Mouse (Mus musculus): ENCODE data around the gene C2cd3.

Gene C2cd3

DNA sequence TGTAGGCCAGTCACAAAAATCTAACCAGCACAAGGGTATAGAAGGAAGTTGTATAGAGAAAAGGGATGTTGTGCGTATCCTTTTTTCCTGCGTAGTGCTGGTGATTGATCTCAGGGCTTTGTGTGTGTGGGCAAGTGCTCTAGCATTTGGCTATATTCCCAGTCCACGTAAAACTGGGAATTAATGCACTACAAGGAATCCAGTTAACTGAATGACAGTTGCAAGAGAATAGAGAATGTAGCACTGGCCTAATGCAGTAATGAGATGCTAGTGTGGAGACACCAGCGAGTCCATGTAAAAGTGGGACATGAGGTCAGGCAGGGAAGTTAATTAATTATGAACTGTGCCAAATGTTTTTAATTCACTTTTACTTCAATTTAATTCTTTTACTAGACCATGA is 30.7 kb downstream of the C2cd3 start:
- DNase-seq (ENCODE audit: low spot score), result no peak

DNA sequence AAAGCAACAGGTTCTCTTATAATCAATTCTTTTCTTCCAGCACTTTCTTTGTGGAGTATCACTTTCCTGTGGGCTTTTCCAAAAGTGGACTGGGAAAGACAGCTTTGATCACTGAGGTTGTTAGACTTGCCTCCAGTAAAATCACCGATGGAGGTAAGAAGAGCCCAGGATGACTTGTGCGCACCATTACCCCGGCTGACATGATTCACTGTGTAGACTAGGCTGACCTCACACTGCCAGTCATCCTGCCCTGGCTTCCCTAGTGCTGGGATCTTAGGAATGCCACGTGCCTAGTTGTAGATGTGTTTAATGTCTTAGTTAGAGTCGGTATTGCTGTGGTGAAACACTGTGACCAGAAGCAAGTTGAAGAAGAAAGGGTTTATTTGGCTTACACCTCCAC is 35.6 kb downstream of the C2cd3 start:
- DNase-seq (ENCODE audit: low spot score), result no peak

DNA sequence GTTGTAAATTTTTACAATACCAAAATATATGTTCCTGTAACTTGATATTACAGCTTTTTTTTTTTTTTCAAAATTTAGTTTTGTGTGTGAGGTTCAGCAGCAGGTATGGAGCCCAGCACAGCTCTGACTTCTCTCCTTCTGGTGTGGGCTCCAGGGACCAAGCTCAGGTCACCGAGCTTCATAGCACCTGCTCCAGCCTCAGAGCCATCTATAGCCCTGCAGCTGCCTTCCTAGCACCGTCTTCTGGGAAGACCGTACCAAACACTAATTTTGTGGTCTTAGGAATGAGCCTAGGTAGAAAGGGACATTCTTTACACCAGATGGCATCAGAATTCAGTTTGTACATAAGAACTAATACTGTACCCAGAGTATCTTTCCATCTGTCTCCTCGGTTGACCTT is 36.7 kb downstream of the C2cd3 start:
- DNase-seq (ENCODE audit: low spot score), result no peak

DNA sequence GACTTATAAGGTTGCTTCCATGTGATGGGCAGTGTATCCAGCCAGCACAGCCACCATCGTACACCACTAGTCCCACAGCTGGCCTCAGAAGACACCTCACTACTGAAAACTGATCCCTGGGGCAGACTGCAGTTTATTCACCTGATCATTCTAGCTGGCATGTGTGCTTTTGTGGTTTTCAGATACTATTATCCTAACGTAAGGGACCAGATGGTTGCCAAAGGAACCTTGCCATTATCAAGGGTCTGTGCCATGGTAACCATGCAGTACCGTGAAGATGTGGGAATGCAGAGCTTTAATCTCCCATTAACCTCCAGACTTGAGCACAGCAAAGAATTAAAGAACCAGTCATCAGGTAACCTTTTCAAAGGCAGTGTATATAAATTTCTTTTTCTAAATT is 53.8 kb downstream of the C2cd3 start:
- no peak for DNase-seq (ENCODE audit: low spot score)

DNA sequence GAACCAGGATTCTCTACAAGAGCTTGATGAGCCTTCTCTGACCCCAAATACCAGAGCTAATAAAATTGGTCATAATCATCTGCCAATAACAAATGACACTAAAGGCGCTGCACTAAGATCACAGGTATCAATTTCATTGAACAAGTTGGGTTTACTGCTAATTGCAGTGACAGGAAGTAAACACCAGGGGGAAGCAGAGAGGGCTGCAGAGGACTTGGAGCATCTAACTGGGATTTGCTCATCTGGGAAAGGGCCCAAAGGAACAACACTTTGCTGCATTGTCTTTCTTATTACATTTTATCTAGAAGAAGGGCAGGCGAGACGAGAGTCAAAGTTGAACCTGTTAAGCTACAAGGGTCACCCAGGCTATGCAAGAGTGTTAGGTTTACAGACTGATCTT is 57.1 kb downstream of the C2cd3 start:
- peak; percentile 65 for DNase-seq (ENCODE audit: low spot score)

DNA sequence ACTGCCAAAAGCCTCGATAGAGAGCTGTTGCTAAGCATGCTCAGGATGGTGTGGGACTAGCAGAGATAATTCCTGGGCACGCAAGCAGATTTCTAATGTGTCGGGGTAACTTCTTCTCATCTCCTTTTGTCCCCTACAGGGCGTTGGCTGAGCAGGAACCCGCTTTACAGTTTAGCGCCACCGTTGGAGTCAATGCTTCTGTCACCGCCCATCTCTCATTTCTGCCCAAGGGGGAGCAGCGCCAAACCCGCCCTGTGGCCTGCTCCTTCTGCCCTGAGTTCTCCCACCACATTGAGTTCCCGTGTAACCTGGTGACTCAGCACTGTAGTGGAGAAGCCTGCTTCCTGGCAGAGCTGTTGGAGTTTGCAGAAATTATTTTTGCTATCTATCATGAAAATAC is 57.9 kb downstream of the C2cd3 start:
- no peak for DNase-seq (ENCODE audit: low spot score)

DNA sequence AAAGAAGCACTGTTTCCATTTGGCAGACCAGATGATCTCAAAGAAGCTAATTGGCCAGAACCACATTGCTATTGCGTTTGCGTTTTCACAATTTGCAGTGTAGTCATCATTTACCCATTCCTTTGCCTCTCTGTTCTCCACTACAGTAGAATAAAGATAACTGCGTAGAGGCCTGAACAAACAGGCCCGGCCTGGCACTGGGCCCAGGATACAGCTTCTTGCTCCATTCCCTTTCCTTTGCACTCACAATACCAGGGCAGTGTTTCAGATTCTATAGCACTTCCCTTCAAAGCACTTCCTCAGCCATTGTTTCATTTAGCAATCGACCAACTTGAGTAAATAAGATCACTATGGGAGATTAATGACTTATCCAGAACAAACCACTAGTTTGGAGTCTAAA is 59.1 kb downstream of the C2cd3 start:
- peak; percentile 59 for DNase-seq (ENCODE audit: low spot score)

DNA sequence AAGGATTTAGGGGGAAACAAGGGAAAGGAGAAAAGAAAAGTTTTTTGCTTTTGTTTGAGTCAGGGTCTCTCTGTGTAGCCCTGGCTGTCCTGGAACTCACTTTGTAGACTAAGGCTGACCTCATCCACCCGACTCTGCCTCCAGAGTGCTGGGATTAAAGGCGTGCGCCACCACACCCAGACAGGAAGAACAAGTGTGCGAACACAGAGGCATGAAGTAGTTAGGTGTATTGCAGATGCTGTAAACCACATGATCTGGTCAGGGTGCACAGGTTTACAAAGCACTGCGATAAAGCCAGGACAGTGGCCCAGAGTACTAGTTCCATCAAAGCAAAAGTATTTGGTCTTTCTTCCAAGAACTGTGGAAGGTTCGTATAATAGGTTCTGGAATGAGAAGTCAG is 61.3 kb downstream of the C2cd3 start:
- no peak for DNase-seq (ENCODE audit: low spot score)

DNA sequence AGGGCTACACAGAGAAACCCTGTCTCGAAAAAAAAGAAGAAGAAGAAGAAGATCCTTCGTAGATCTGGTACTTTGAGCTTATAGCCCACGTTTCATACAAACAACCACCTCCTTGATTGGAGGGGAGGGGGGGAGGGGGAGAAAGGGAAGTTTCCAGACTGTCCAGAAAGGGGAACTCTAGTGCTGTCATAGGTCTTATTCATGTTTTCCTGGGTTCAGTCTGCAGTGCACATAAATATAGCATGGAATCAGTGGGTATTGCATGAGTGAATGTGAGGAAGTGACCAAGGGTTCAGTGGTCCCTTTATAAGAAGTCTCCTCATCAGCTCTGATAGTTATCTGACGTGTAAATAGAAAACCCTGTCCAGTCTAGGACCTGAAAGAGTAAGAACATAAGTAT is 71.7 kb downstream of the C2cd3 start:
- DNase-seq (ENCODE audit: low spot score), result no peak

DNA sequence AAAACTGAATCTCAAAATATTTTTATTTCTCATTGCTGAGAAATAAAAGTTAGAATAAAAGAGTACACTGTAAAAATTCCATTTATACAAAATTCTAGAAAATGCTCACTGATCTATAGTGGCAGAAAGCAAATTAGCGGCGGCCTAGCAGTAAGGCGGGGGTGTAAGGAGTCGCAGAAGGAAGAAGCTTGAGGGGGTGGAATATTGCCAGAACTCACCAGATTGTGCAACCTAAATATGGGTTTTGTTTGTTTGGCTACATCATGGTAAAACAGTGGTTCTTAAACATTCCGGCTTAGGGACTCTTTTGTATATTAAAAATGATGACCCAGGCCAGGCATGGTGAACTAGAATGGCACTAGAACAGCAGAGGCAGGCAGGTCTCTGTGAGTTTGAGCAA is 74.2 kb downstream of the C2cd3 start:
- DNase-seq (ENCODE audit: low spot score), result no peak

DNA sequence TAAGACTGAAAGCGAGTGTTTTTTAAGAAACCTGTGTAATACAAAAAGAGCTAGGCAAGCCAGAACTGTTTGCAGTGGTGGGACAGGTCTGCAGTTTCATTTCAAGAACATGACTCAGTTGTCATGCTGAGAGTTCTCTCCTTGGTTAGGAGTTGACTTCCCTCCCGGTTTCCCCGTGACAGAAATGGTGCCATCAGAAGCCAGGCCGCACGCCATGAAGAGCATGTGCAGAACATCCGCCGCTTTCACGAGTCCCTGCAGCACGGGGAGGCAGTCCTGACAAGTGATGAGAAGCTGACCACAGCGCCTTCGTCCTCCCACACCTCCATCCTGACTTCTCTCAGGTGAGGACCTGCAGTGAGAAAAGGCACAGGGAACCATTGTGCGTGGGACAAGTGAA is 76.5 kb downstream of the C2cd3 start:
- no peak for DNase-seq (ENCODE audit: low spot score)

DNA sequence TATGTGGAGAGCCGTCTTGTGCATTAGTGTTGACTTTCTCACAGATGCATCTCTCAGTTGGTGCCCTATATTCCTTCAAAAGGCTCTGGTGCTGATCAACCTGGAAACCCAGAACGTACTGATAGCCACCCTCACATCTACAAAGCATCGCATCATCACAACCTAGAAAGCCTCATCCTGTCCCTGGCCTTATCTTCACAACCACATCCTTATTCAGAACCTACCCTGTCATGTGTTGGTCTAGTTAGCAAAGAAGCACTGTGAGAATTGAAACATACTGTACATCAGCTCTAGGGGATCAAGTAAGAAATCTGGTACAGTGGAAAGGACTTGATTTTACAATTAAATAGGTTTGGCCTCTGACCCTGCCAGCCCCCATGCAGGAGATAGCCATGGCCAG is 77.0 kb downstream of the C2cd3 start:
- no peak for DNase-seq (ENCODE audit: low spot score)

DNA sequence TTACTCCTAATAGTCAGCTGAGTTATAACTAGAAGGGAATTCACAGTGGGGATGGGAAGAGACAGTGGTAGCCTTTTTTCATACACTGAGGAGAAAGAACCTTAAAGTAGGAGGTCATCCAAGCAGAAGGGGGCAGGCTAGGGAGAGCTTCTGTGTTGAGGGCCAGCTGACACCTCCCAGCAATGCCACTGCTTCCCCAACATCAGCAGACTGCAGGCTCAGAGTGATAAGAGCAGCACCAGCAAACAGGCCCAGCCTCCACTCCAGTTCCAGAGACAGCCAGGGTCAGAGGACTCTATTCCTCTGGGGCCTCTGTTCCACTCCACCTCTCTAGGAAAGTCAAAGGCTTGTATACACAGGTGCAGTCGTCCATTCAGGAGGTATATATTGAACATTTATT is 86.1 kb downstream of the C2cd3 start:
- DNase-seq (ENCODE audit: low spot score), result no peak

DNA sequence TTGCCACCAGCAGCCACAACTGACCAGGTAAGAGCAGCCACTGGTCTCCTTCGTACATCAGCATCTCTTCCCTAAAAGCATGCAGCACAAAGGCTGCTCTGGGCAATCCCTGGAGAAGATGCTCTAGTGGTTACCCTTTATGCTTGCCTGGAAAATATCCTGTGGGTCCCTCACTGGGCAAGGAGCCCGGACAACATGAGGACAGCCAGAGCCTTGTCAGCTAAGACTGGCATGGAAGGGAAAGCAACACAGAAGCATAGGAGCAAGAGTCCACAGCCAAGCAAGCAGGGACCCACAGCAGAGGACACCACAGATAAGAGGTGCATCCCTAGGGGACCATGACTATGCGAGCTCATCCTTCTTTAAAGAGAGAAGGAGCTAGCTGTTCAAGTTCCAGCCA is 87.8 kb downstream of the C2cd3 start:
- peak; percentile 80 for DNase-seq (ENCODE audit: low spot score)

DNA sequence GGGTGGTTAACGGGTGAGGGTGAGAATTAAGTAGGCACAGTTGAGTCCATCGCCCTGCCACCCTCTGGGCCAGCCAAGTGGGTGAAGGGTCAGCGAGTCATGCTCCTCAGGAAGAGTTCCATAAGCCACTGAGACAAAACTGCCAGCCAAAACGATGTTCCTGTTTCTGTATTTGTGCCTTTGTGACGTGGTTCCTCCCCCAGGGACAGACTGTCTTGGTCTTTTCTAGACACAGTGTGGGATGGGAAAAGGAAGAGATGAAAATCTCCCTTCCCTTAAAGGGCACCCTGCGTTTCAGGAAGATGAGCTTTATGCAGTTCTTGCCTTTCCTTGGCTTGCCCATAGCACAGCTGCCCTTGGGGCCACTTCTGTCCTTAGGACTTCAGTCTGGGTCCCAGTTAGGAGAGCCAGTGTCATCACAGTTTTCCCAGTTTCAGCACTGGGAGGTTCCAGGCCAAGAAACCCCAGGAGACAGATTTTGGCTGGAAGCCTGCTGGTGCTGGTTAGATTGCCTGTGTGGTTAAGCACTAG is 89.7 kb downstream of the C2cd3 start:
- peak; percentile 78 for DNase-seq (ENCODE audit: low spot score)

DNA sequence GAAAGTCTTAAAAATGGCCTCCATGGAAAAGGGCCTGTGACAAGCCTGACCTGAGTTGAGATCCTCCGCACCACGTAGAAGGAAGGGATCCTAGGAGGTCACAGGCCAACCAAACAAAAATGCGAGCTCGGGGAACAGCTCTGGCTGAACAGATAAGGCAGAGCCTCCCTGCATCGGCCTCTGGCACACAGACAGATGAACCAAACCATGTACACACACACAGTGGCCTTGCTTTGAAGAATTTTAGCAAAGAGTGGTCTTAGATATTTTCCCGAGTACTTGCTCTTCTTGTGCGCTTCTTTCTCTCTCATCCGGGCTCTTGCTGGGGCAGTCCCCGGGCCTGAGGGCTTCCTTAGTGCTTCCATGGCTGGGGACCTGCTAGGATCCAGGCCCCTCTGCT is 91.2 kb downstream of the C2cd3 start:
- DNase-seq (ENCODE audit: low spot score), result peak; percentile 22

DNA sequence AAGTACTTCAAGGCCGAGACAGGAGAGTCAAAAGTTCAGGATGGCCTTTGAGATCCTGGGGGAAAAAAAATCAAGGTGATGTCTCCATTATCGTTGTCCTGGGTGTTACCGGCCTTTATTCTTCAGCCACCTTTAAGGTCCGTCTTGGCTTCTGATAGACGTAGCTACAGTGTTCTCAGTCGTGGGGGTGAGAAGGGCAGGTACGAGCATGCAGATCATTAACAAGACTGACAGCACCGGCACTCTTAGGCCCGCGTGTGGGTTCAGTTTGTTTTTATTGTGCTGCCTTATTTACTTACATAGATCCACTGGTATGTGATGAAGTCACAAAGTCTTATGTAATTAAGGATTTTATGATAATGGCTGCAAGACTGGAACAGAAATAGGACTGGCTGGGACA is 91.7 kb downstream of the C2cd3 start:
- DNase-seq (ENCODE audit: low spot score), result no peak

DNA sequence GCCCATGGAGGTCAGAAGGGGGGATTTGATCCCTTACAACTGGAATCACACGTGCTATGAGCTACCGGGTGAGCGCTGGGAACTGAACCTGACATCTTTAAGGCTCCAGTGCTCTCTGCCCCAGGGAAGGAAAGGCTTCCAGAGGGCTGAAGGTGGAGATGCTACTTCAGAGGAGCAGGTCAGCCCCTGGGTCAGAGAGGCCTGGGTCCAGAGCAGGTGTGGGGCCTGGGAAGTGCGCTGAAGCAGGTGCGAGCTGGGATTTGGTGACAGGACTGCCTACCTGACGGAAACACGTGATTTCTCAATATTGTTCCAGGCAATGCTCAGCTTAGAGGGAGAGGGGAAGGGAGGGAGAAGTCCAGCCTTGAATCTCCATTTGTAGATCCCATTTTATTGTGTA is 92.2 kb downstream of the C2cd3 start:
- DNase-seq (ENCODE audit: low spot score), result no peak

DNA sequence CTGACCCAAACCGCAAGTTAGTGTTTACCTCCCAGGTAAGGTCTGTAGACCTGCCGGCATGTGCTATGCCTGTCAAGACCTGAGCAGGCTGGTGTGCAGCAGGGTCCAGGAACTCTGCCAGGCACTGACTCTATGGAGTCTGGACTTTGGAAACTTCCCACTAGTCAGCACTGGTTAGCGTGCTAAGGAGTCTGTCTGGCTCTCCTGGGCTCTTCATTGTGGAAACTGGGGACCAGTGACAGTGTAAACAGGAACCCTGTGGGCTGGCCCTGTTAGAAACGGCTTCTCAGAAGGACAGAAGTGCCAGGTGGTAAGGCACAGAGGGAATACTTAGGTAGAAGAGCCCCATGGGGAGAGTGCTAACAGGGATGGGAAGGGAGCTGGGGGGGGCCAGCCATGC is 93.2 kb downstream of the C2cd3 start:
- DNase-seq (ENCODE audit: low spot score), result peak; percentile 46

DNA sequence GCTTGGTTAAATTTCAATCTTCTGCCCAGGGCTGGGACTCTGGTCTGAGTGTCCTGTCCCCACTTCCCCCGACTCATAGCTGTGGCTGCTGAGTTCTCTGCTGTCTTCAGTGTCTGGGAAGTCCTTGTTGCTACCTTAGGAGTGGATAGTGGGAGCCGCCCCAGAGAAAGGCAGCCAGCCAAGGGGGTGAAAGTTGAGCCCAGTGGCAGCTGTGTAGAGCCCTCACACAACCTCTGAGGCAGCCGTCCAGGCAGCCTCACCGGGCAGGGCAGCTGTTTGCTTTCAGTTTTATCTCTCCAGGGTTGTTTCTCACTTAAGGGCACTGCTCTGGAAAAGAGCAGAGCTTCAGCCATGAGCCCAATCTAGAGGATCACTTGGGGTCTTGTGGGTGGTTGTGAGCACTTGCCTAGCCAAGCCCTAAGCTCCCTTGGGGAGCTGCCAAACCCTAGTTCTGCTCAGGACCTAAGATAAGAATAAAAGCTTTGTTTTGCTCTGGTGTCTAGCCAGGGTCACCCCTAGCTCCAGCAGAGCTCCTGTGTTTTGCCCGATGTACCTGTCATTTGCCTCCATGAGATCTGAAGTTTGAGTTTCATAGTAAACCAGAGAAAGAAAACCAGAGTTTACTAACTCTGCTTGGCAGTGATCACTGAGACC is 93.8 kb downstream of the C2cd3 start:
- peak; percentile 86 for DNase-seq (ENCODE audit: low spot score)

DNA sequence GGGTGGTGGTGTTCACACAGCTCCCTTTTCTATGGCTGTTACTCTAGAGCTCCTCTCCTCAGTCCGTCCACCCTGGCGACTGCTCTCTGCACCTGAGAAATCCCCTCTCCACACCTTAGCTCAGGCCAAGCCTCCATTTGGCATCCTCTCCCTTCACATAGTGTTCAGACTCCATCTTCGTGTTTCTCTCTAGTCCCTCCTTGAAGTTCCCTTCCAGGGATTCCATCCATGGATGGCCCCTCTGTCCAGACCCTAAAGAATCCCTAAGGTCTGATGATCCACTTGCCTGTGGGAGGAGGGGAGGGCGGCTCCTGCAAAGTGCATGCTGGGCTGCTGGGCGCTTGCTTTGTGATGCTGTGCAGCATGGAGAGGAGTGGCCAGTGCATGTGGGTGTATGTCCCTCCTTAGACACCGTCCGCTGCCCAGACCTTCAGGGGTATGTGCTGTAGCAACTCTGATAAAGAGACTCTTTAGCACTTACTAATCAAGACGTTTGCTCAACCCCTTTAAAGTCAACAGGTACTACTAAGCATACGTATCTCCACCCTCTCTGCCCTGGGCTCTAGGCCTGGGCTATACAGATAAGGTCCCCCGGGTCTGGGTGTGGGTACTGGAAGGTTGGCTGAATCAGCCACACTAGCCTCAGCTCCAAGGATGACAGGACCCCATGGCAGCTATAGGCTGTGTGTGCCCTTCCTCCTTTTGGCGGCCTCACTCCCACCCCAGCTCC is 94.9 kb downstream of the C2cd3 start:
- no peak for DNase-seq (ENCODE audit: low spot score)

DNA sequence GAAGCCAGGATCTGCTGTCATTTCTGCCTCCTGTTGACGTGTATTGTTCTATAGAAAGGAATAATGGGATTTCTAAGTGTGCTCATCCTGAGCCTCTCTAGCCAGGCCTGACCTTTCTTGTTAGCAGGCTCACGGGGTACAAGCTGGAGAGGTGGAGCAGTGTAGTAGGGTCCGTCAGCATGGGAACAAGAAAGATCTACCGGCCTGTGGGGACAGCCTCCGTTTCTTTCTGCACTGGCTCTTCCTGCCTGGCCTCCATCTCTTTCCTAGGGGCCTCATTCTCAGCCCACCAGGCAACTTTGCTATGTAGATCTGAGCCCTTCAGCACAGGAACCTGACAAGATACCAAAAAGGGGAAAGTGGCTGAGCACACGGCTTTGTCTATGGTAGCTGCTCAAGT is 96.7 kb downstream of the C2cd3 start:
- no peak for DNase-seq (ENCODE audit: low spot score)

DNA sequence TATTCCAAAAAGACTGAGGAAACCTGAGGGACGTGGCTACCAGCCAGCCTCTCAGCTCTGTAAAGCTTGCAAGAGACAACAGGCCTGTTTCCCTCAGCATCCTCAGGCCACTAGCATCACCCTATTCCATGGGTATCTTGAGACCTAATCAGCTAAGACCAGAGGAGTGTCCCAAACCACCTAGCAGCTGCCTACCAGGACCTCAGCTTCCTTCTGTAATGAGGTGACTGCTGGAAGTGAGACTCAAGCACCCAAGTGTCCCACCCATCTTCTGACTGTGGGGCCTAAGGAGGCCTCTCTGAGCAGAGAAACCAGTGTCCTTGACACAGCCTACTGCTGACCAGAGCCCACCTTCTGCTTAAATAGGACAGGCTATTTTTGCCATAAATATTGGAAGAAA is 97.5 kb downstream of the C2cd3 start:
- no peak for DNase-seq (ENCODE audit: low spot score)
